Mouse (Mus musculus): ENCODE data around the gene Dap. TPM values are rescaled to one million over a fixed set of nuclear protein-coding genes. Genes with fewer than 3 reads are reported as not detected.

Gene Dap
- polyA plus RNA-seq, 1 experiment from 2014 or later, result 61.4 TPM

Other genes starting within 250 kb of the Dap start
- gene Ankrd33b, start 143.4 kb downstream of the Dap start, polyA plus RNA-seq (2014; fragmentation: Nextera tagmentation; extraction: Ambion mirVana), result 0.13 and 0.38 TPM in 2 replicates
- 2.7 and 3.2 TPM in 2 replicates for gene Ropn1l, start 229.4 kb downstream of the Dap start, polyA plus RNA-seq (2014; fragmentation: Nextera tagmentation; extraction: Ambion mirVana)

Measured in embryonic facial prominence, embryonic 11.5 days (tissue).